Mouse (Mus musculus) hindbrain, embryonic 16.5 days (tissue): Measurements from ENCODE around the gene Bco1. TPM values are rescaled to one million over a fixed set of nuclear protein-coding genes. Genes with fewer than 3 reads are reported as not detected.

Experiments
- ATAC-seq: fragments of 200-750 bp; cut with Nextera tagmentation; 2 replicates; pipeline ENCODE4 v1.8.0; 2017; ENCODE audit warnings: moderate TSS enrichment, moderate library complexity
- H3K27ac ChIP-seq: fragments of 300-500 bp; sonication (generic); 2 replicates; pipeline ENCODE4 v1.5.1; 2014; ENCODE audit warnings: low read depth, mild to moderate bottlenecking, control low read depth, low read length, moderate library complexity
- H3K27me3 ChIP-seq: fragments of 300-500 bp; sonication (generic); replicated peaks from 2 replicates; pipeline ENCODE4 v1.6.1; 2014; ENCODE audit warnings: low read length; ENCODE audit not compliant: control insufficient read depth, insufficient read depth
- H3K36me3 ChIP-seq: fragments of 300-500 bp; sonication (generic); 2 replicates; pipeline ENCODE4 v1.6.1; 2014; ENCODE audit warnings: mild to moderate bottlenecking, low read length, moderate library complexity, mixed read lengths; ENCODE audit not compliant: control insufficient read depth, insufficient read depth
- H3K4me1 ChIP-seq: fragments of 300-500 bp; sonication (generic); 2 replicates; pipeline ENCODE4 v1.6.1; 2014; ENCODE audit warnings: low read depth, low read length; ENCODE audit not compliant: control insufficient read depth, insufficient read depth
- H3K4me2 ChIP-seq: fragments of 300-500 bp; sonication (generic); 2 replicates; pipeline ENCODE4 v1.6.1; 2014; ENCODE audit warnings: mild to moderate bottlenecking, low read length, control low read depth, moderate library complexity
- H3K4me3 ChIP-seq: fragments of 300-500 bp; sonication (generic); 2 replicates; pipeline ENCODE4 v1.5.1; 2014; ENCODE audit warnings: mild to moderate bottlenecking, low read length, control low read depth, moderate library complexity
- H3K9ac ChIP-seq: fragments of 300-500 bp; sonication (generic); 2 replicates; pipeline ENCODE4 v1.6.1; 2014; ENCODE audit warnings: low read depth, mild to moderate bottlenecking, control low read depth, low read length, moderate library complexity
- H3K9me3 ChIP-seq: fragments of 300-500 bp; sonication (generic); 2 replicates; pipeline ENCODE4 v1.6.1; 2014; ENCODE audit warnings: mild to moderate bottlenecking, low read length, moderate library complexity; ENCODE audit not compliant: control insufficient read depth
- WGBS: fragments of 180-500 bp; shearing (Covaris S2); extraction: QIAGEN DNeasy Blood & Tissue Kit; methylation state at CpG from one replicate; pipeline ENCODE4 v1.1.7; 2014; 5-methylcytosine and 5-hydroxymethylcytosine counted together
- polyA plus RNA-seq: library from polyadenylated mRNA; unstranded; fragments of >200 nt; fragmentation: Nextera tagmentation; extraction: Ambion mirVana; gene quantifications from 2 replicates; pipeline ENCODE4 v1.2.1, GENCODE M21; 2015

Bco1 gene
- polyA plus RNA-seq, 1 experiment from 2014 or later, result 0.41 TPM

DNA sequence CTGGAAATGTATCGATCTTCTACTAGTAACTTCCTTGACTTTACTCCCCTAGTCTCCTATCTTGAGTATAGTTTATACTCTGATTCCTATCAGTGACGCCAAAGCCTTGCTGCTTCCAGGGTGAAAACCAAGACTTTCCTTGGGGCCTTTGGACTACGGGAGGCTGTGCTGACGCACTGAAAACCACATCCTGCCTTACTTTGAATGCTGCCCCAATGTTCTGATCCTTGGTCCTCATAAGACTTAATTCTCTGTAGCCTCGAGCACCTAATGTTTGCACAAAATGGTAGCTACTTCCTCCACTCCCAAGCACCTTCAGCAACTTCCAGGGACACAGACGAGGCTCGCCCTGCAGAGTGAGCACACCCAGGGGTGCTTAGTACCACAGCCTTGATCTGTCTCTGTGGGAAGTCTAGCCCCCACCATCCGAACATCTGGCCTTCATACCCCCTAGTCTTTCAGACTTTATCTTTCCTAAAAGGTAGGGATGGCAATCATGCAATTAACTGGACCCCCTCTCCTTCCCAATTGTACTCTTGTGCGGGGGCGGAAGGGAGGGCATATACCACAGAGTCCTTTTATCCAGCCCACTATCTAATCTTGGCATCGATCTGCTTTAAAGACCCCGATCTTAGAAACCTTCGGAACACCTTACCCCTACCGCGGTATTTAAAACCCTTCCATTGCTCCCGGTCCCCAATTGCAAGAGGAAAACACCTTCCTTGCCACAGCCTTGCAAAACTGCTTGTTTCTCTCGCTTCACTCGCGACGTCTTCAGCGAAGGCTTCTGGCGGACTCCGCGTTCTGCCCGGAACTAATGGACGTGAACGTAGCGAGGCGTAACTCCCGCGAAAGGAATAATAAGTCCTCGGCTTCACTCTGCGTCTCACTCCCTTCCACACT lies 61.5 kb downstream of the Bco1 start:
- Histone ChIP-seq H3K36me3 (no peaks in the 10 kb centered on the region), H3K9ac (peak overlapping the region; percentile 75), H3K4me2 (peak overlapping the region; percentile 97), H3K9me3 (no peaks in the 10 kb centered on the region), H3K4me3 (peak overlapping the region; percentile 98), H3K27me3 (no peaks in the 10 kb centered on the region), H3K4me1 (peaks cover 29% of the 10 kb centered on the region), H3K27ac (peak overlapping the region; percentile 80)
- ATAC-seq, result peak; percentile 24
- 12% methylated on average over 33 of the region's 33 CpGs for WGBS

DNA sequence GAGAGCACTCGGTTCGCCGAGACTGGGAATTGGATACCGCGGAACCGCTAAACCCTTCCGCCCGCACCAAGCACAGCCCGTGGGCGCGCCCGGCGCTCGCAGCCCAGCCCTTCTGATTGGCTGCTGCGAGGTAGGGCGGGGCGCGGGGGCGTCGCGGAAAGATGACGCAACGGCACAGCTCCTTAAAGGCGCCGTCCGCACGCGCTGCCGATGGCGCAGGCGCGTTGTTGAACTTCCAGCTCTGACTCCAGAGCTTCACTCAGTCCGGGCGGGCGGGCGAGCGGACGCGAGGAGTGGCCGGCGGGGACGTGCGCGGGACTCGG lies 62.1 kb downstream of the Bco1 start:
- H3K27ac ChIP-seq, result peak overlapping the region; percentile 85
- H3K4me3 ChIP-seq, result peak overlapping the region; percentile 98
- H3K4me2 ChIP-seq, result peak overlapping the region; percentile 97
- no peaks in the 10 kb centered on the region for H3K27me3 ChIP-seq
- under 1% methylated on average over 44 of the region's 45 CpGs for WGBS
- peak overlapping the region; percentile 92 for H3K9ac ChIP-seq
- no peaks in the 10 kb centered on the region for H3K36me3 ChIP-seq
- peaks cover 29% of the 10 kb centered on the region for H3K4me1 ChIP-seq
- no peaks in the 10 kb centered on the region for H3K9me3 ChIP-seq
- ATAC-seq, result peak; percentile 96

DNA sequence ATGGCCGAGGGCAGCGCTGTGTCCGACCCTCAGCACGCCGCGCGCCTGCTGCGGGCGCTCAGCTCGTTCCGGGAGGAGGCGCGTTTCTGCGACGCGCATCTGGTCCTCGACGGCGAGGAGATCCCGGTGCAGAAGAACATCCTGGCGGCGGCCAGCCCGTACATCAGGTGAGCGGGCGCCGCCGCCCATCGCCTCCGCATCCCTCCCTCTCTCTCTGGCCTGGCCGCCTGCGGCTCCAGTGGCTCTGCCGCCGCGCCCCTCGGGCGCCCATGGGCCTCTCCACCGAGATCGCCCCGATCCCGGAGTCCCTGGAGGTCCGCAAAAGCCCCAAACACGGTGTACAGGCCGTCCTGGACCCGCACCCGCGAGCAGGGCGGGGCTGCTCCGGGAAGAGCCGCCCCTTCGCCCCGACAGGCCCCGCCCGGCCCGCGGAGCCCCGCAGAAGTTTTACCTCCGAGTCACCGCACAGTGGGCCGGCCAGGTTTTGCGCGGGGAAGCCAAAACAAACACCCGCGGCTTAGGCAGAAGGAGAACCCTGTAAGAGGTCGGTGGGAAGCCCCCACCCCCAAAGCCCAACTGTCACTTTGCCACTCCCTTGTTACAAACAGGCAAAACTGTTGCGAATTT lies 62.6 kb downstream of the Bco1 start, which contains the start of gene Gan:
Gene Gan (plus strand): TSS at position 1 of the 627 bp plus-strand sequence.
- peak within 1 kb of the TSS; percentile 92 for H3K9ac ChIP-seq
- H3K4me3 ChIP-seq, result peak within 1 kb of the TSS; percentile 98
- 0% methylated on average over 43 of the region's 65 CpGs for WGBS
- H3K27ac ChIP-seq, result peak within 1 kb of the TSS; percentile 85
- ATAC-seq, result peak; percentile 61; the same call in 1 of the 2 replicates
- H3K36me3 ChIP-seq, result no peaks in the 10 kb centered on the region
- peak within 1 kb of the TSS; percentile 97 for H3K4me2 ChIP-seq
- no peaks in the 10 kb centered on the region for H3K27me3 ChIP-seq
- peaks cover 29% of the 10 kb centered on the region for H3K4me1 ChIP-seq
- no peaks in the 10 kb centered on the region for H3K9me3 ChIP-seq

DNA sequence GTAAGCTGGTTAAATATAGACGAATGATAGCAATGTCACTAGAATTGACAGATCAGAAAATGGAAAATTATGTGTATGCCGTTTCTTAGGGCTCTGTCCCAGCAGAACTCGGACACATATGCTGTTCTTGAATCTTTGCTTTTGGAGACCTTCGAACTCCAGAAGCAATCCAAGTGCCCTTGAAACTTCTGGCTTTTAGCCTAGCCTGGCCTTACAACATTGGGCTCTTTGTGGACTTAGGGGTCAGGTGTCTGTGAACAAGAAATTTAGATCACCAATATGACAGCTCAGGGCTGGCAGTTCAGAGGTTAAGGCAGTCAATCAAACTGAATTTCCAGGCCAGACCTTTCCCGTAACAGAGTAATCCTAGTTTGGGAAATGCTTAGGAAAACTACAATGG lies 63.4 kb downstream of the Bco1 start:
- H3K9me3 ChIP-seq, result no peaks in the 10 kb centered on the region
- 68% methylated on average over 5 of the region's 5 CpGs for WGBS
- no peaks in the 10 kb centered on the region for H3K36me3 ChIP-seq
- peak overlapping the region; percentile 80 for H3K4me2 ChIP-seq
- no peak overlapping the region; the same call in 1 of the 2 replicates for H3K9ac ChIP-seq
- no peak for ATAC-seq
- peaks cover 29% of the 10 kb centered on the region for H3K4me1 ChIP-seq
- H3K27me3 ChIP-seq, result no peaks in the 10 kb centered on the region
- H3K4me3 ChIP-seq, result peak overlapping the region; percentile 98
- H3K27ac ChIP-seq, result no peak overlapping the region

DNA sequence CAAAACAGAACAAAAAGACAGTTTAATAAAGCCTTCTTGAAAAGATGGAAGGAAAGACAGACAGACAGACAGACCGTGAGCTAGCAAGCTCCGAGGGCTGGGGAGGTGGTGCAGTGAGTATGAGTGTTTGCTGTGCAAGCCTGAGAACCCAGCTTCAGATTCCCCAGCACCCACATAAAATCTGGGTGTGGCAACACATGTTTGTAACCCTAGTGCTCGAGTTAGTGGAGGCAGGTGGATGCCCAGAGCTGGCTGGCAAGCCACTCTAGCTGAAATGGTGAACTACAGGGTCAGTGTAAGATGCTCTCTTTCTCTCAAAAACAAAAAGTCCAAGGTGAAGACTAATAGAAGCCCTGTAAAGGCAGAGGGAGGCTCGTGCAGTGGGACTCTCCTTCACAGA lies 69.3 kb downstream of the Bco1 start:
- Histone ChIP-seq H3K36me3 (no peaks in the 10 kb centered on the region), H3K27me3 (no peaks in the 10 kb centered on the region), H3K9me3 (no peaks in the 10 kb centered on the region), H3K4me1 (peaks cover 2% of the 10 kb centered on the region), H3K4me2 (no peak overlapping the region), H3K4me3 (no peak overlapping the region), H3K27ac (no peak overlapping the region), H3K9ac (no peak overlapping the region)
- ATAC-seq, result no peak
- 92% methylated on average over 4 of the region's 4 CpGs for WGBS

DNA sequence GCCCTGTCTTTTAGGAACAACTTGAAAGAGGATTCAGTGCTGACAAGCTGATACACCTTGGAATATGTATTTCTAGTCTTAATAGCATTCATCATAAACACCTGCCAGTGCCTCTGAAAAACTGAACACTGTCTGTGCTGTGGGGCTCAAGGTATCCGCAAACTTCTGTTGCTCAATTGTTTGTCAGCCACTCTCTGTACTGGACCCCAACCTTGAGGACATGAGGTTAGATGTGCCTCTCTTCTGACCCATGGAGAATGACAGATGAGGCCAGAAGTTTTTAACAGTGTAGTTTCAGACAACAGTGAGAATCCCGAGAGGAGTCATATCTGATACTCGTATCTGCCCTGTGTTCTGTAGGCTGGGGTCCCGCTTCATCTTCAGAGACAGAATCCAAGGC lies 69.9 kb downstream of the Bco1 start:
- Histone ChIP-seq H3K36me3 (no peaks in the 10 kb centered on the region), H3K9ac (no peak overlapping the region), H3K4me1 (peaks cover 2% of the 10 kb centered on the region; the same call in 1 of the 2 replicates), H3K27ac (no peak overlapping the region), H3K4me2 (no peak overlapping the region), H3K4me3 (no peak overlapping the region), H3K9me3 (no peaks in the 10 kb centered on the region), H3K27me3 (no peaks in the 10 kb centered on the region)
- ATAC-seq, result no peak
- WGBS, result 94% methylated on average over 4 of the region's 4 CpGs

DNA sequence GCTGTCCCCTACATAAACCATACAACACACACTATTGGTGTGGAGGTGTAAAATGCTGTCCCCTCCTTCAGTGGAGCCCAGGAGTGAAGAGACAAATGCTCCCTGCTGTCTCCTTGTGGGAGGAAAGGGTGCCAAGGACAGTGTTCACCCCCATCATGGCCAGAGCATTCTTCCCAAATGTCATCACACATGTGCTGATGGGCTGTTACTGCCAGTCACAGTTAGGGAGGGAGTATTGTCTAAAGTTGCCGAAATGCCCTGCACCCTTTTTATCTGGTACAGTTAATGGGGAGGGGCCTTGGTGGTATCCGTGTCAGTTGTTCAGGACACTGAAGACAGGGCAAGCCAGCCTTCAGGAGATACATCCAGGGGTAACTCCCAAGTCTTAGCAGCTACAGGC lies 70.9 kb downstream of the Bco1 start:
- H3K9ac ChIP-seq, result no peak overlapping the region
- peaks cover 2% of the 10 kb centered on the region; the same call in 1 of the 2 replicates for H3K4me1 ChIP-seq
- 91% methylated on average over 2 of the region's 2 CpGs for WGBS
- H3K9me3 ChIP-seq, result no peaks in the 10 kb centered on the region
- no peak for ATAC-seq
- H3K4me3 ChIP-seq, result no peak overlapping the region
- no peaks in the 10 kb centered on the region for H3K27me3 ChIP-seq
- H3K27ac ChIP-seq, result no peak overlapping the region
- no peak overlapping the region for H3K4me2 ChIP-seq
- H3K36me3 ChIP-seq, result no peaks in the 10 kb centered on the region

DNA sequence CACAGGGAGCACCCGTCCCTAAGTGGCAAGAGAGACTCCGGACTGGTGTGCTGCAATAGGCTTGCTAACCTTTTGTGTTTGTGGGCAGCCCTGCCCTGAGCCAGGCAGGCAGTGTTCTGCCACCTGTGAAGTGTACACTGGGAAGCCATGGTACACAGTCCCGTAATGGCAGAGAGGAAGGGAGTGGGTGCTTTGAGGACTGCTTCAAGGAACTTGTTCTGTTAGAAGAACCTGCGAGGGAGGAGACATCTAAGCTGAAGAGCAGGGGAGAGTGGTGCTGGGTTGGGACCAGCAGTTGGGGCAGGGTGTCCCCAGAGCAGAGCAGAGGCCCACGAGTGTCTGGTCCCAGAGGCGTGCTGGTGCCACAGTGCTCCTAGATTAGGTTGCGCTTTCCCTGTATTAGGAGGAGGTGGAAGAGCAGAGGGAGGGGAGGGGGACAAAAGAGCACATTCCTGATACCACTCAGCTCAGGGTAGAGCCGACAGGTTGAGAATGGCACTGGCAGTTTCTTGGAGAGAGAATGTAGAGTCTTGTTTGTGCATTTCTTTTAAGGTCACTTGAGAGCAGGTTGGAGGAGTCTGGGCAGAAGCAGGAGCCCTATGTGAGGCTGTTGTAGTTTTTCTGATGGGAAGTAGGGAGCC lies 71.7 kb downstream of the Bco1 start:
- H3K36me3 ChIP-seq, result no peaks in the 10 kb centered on the region
- no peak overlapping the region for H3K9ac ChIP-seq
- 83% methylated on average over 8 of the region's 8 CpGs for WGBS
- H3K27me3 ChIP-seq, result no peaks in the 10 kb centered on the region
- ATAC-seq, result no peak
- no peak overlapping the region for H3K4me2 ChIP-seq
- H3K27ac ChIP-seq, result no peak overlapping the region
- H3K4me1 ChIP-seq, result peaks cover 2% of the 10 kb centered on the region; the same call in 1 of the 2 replicates
- H3K4me3 ChIP-seq, result no peak overlapping the region
- H3K9me3 ChIP-seq, result no peaks in the 10 kb centered on the region

DNA sequence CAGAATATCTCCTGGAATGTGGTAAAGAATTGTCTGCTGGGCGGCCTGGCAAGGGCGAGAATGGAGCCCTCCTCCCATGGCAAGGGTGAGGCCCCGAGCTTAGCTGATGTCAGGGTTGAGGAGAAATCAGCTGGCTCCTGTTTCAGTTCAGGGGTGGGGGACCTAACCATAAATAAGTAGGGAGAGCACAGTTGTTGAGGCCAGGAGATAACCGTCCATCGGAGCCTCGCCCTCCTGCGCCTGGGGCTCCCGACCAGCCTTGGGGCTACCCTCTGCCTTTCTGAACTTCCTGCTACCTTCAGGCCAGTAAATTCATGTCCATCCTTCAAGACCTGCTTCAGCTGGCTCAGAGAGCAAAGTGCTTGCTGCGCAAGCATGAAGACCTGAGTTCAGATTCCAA lies 72.7 kb downstream of the Bco1 start:
- Histone ChIP-seq H3K4me1 (peaks cover 6% of the 10 kb centered on the region; the same call in 1 of the 2 replicates), H3K9ac (no peak overlapping the region), H3K36me3 (no peaks in the 10 kb centered on the region), H3K27me3 (no peaks in the 10 kb centered on the region), H3K27ac (no peak overlapping the region), H3K9me3 (no peaks in the 10 kb centered on the region), H3K4me2 (no peak overlapping the region), H3K4me3 (no peak overlapping the region)
- ATAC-seq, result no peak
- 92% methylated on average over 9 of the region's 9 CpGs for WGBS
